Mouse (Mus musculus): ENCODE measurements at regions not wholly inside any gene's neighbourhood (a gene's known extent, or its start where the extent isn't known, plus 50 kb on each side); places are given as distances from the start of the nearest gene placed in this dataset.

DNA sequence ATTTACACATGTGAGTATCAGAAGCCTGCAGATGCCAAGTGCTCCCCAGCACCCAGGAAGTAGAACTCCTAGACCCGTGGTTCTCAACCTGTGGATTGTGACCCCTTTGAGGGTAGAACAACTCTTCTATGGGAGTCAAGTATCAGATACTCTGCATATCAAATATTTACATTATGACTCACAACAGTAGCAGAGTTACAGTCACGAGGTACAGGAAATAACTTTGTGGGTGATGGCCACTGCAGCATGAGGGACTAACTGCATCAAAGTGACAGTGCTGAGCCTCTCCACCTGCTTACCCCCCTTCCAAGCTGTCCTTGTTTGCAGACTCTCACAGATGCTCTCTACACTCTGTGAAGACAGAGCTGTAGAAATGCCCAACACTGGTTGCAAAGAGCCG lies 145.6 kb downstream of the Enc1 start:
- no peak for TF ChIP-seq CTCF (IDR thresholded peaks at IDR 0.05; ENCODE audit: control insufficient read depth, insufficient read depth, insufficient read length)
- TF ChIP-seq CEBPB (IDR thresholded peaks at IDR 0.05; ENCODE audit: low read depth) = no peak
- TF ChIP-seq MYOG (IDR thresholded peaks at IDR 0.05; ENCODE audit: control insufficient read depth, extremely low read depth, insufficient read length) = no peak
- peak; percentile 52 for TF ChIP-seq MAX (IDR thresholded peaks at IDR 0.05)
- peak; percentile 85 for TF ChIP-seq USF1 (IDR thresholded peaks at IDR 0.05; ENCODE audit: low read depth)
- peak; percentile 16 for TF ChIP-seq FOSL1 (IDR thresholded peaks at IDR 0.05; ENCODE audit: insufficient read depth, low read length, poor library complexity, severe bottlenecking)
- TF ChIP-seq MYOD1 (IDR thresholded peaks at IDR 0.05; ENCODE audit: control insufficient read depth, insufficient read length, low read depth) = peak; percentile 59

All from C2C12 (cell line).